Mouse (Mus musculus) megakaryocyte, embryonic 14.5 days (primary cell): ENCODE data around the gene Map2k5. TPM values are rescaled to one million over a fixed set of nuclear protein-coding genes. Genes with fewer than 3 reads are reported as not detected.

Experiments used
- H3K27me3 ChIP-seq: replicated peaks from 2 replicates; pipeline ENCODE3; 2012; ENCODE audit warnings: inconsistent platforms
- H3K36me3 ChIP-seq: replicated peaks from 2 replicates; pipeline ENCODE3; 2012; ENCODE audit warnings: low read length, inconsistent platforms, mixed read lengths
- H3K4me1 ChIP-seq: 2 replicates; pipeline ENCODE4 v1.6.1; 2012; ENCODE audit warnings: inconsistent platforms
- H3K4me3 ChIP-seq: replicated peaks from 2 replicates; pipeline ENCODE3; 2012; ENCODE audit warnings: moderate library complexity, mild to moderate bottlenecking, inconsistent platforms
- H3K9me3 ChIP-seq: 2 replicates; pipeline ENCODE4 v1.6.1; 2012; ENCODE audit warnings: inconsistent platforms
- FLI1 ChIP-seq: IDR thresholded peaks from 2 replicates; pipeline ENCODE4 v1.6.1; 2012; ENCODE audit warnings: low read length, inconsistent platforms, mixed read lengths
- GATA1 ChIP-seq: IDR thresholded peaks from 3 replicates; pipeline ENCODE4 v1.6.1; 2012; ENCODE audit warnings: mixed read lengths, low read length, inconsistent platforms, borderline replicate concordance
- polyA plus RNA-seq: library from polyadenylated mRNA; stranded (reverse); fragments of >175 nt; gene quantifications from 2 replicates; pipeline ENCODE4 v1.2.3, GENCODE M21; 2012; ENCODE audit warnings: low replicate concordance; ENCODE audit not compliant: insufficient read depth

Gene Map2k5
- polyA plus RNA-seq, 1 experiment, result 31.6 TPM

DNA sequence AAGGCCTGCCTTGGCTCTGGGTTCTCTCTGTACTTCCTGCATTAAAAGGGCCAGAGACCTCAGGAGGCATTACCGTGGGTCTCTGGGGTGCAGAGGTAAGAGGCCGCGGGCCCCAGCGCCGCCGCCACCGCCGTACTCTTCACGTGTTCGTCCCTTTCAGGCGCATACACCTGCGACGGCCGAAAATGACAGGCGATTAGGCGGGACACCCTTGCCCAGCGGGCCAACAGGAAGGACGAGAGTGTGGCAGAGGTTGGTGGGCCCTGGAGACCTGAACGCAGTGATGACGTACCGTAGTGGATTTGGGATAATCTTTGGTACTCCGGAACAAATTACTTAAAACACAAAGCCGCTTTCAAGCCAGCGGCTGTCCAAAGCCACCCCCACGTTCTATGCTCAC lies 234.5 kb downstream of the Map2k5 start:
- Histone ChIP-seq H3K27me3 (peaks cover 99% of the 10 kb centered on the region), H3K9me3 (peaks cover 9% of the 10 kb centered on the region; the same call in 1 of the 2 replicates), H3K4me3 (no peak overlapping the region), H3K4me1 (peaks cover 46% of the 10 kb centered on the region), H3K36me3 (no peaks in the 10 kb centered on the region)
- TF ChIP-seq GATA1 (no peak), FLI1 (no peak)

DNA sequence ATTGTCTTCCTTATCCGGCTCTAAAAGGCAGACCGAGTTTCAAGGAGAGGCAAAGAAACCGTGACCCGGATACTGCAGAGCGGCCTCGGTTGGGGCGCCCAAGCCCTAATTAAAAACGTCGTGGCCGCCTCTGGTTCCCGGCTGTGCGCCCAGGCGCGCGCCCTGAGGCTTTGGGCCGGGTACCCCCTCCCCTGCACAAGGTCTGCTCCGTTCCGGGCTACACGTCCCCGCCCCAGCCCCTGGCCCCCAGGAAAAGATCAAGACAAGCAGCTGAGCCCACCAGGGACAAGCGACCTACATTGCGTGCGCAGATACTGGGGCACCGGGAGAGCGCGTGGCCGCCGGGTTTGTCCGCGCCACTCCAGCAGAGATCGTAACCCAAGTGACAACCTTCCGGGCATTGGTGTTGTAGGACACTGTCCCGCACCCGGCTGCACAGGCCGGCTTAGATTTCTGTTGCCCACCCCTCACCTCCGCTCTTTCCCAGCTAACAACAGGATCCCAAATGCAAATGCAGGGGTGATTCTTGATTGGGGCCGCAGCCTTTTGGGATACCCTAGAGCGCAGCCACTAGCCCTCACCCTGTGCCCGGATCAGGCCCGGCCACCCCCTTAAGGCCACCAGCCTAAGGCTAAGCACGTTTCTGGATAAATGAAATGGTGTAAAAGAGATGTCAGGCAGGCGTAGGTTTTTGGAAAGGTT lies 235.2 kb downstream of the Map2k5 start:
- Histone ChIP-seq H3K4me1 (peaks cover 53% of the 10 kb centered on the region), H3K4me3 (no peak overlapping the region), H3K36me3 (no peaks in the 10 kb centered on the region), H3K27me3 (peaks cover 99% of the 10 kb centered on the region), H3K9me3 (peaks cover 9% of the 10 kb centered on the region; the same call in 1 of the 2 replicates)
- TF ChIP-seq FLI1 (no peak), GATA1 (no peak)

DNA sequence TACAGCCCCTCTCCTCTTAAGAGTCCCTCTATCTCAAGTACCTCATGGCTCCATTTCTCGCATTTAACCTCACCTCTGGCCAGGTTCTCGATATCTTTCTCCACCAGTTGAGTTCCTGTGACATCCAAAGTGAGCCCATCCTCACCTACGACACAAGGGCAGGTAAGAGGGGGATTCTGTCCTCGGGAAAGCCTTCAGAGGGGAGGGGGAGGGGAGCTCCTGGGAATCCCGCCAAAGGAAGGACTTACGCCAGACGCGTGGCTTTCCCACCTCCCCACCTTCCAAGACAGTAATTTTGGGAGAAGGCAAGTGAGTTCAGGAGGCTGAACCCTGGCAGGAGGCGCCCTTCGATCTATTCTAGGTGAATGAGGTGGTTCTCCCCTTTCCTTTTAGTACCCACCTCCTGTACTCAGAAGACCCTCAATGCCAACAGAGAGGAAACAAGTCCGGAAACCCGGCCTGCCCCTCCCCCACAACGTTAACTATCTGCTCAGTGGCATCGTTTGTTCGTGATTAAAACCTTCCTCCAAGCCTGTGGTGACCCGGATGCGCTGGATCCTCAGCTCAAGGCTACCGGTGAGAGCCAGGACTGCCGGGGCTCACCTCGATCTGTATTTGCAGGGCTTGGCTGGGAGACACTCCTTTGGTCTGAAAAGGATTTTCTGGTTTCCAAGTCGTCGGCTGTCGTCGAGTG lies 235.9 kb downstream of the Map2k5 start:
- peaks cover 54% of the 10 kb centered on the region for H3K4me1 ChIP-seq
- no peaks in the 10 kb centered on the region for H3K36me3 ChIP-seq
- peaks cover 9% of the 10 kb centered on the region; the same call in 1 of the 2 replicates for H3K9me3 ChIP-seq
- TF ChIP-seq FLI1 (no peak), GATA1 (no peak)
- peaks cover 99% of the 10 kb centered on the region for H3K27me3 ChIP-seq
- H3K4me3 ChIP-seq, result no peak overlapping the region

DNA sequence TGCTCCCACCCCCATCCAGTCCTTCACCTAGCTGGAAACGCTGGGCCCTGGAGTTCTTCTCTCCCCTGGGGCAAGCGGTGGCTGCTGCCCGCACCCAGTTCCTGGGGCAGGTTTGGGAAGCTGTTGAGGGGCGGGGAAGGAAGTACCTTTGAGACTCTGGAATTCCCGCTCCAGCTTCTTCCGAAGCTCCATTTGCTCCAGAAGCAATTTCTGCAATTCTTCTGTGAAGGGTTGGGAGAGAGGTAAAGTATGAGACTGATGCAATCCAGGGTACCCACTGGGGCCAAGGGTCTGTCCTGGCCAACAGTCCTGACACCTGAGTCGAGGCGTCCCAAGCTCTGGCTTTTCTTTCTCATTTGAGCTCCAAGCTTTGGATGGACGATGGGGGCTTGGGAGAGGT lies 237.5 kb downstream of the Map2k5 start:
- Histone ChIP-seq H3K9me3 (0 out of 2 replicates have a peak, but pooled peaks cover 4% of the 10 kb centered on the region), H3K27me3 (peaks cover 97% of the 10 kb centered on the region), H3K4me3 (no peak overlapping the region), H3K36me3 (no peaks in the 10 kb centered on the region), H3K4me1 (peaks cover 51% of the 10 kb centered on the region)
- TF ChIP-seq GATA1 (no peak), FLI1 (no peak)

DNA sequence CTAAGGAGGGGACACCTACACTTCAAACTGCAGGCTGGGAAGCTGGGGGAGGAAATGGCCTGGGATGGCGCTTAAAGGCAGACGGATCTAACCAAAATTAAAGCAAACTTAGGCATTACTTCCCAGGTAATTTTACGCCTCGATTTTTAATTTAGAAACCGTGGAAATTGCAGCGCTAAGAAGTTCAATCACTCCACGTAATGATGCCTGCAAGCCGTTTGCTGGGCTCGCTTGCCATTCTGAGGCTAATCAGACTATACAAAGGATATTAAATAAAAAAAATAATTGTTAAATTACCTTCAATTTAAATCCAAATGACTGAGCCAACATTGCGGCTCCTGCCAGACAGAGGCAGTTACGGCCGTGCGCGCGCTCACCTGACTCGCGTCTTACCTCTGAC lies 238.0 kb downstream of the Map2k5 start:
- peaks cover 53% of the 10 kb centered on the region for H3K4me1 ChIP-seq
- H3K36me3 ChIP-seq, result no peaks in the 10 kb centered on the region
- TF ChIP-seq FLI1 (no peak), GATA1 (no peak)
- 0 out of 2 replicates have a peak, but pooled peaks cover 4% of the 10 kb centered on the region for H3K9me3 ChIP-seq
- no peak overlapping the region for H3K4me3 ChIP-seq
- H3K27me3 ChIP-seq, result peaks cover 97% of the 10 kb centered on the region

DNA sequence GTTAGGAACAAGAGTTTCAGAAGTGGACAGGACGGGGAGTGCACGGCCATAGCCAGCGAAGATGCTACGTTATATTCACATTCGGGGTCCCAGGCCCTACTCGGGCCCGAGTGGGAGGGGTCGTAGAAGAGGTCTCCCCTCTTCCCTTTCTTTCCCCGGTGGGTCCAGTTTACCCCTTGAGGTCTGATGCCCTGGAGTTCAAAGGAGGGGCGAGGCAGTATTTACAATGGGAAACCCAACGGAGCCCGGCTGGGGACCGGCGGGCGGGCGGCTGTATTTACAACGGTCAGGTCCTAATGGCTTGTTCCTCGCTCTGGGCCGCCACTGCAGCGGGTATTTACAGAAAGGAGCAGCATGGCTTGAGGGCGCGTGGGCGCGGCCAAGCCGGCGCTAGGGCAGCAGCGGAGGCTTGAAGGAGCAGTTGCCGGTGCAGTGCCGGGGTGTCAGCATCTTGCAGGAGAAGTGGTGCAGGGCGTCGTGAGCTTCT lies 239.2 kb downstream of the Map2k5 start:
- Histone ChIP-seq H3K27me3 (peaks cover 97% of the 10 kb centered on the region), H3K4me3 (peak overlapping the region; percentile 80), H3K9me3 (0 out of 2 replicates have a peak, but pooled peaks cover 4% of the 10 kb centered on the region), H3K4me1 (peaks cover 58% of the 10 kb centered on the region), H3K36me3 (no peaks in the 10 kb centered on the region)
- TF ChIP-seq FLI1 (no peak), GATA1 (no peak)

DNA sequence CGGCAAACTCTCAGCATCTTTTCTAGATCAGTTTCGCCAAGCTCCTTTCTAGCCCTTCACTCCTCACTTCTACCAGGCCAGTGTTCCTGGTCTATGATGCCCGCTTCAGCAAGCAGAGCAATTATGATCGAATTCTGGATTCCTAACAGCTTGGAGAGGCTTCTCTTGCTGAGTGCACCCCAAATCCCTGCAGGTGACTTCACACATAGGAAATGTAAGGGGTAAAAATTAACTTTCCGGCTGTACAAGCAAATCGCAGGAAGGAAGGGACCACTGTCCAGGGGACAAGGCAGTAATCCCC lies 240.1 kb downstream of the Map2k5 start:
- H3K36me3 ChIP-seq, result no peaks in the 10 kb centered on the region
- TF ChIP-seq GATA1 (no peak), FLI1 (no peak)
- peaks cover 58% of the 10 kb centered on the region for H3K4me1 ChIP-seq
- no peak overlapping the region for H3K4me3 ChIP-seq
- H3K27me3 ChIP-seq, result peaks cover 90% of the 10 kb centered on the region
- 0 out of 2 replicates have a peak, but pooled peaks cover 4% of the 10 kb centered on the region for H3K9me3 ChIP-seq

- TF ChIP-seq GATA1, result no peak
- TF ChIP-seq FLI1, result no peak
- peaks cover 62% of the 10 kb centered on the region for H3K4me1 ChIP-seq
- H3K9me3 ChIP-seq, result 0 out of 2 replicates have a peak, but pooled peaks cover 4% of the 10 kb centered on the region
- peaks cover 87% of the 10 kb centered on the region for H3K27me3 ChIP-seq
- no peaks in the 10 kb centered on the region for H3K36me3 ChIP-seq
- H3K4me3 ChIP-seq, result no peak overlapping the region
Measured at GRCm38 (mm10) chr9:63136756-63137614, 240.7 kb downstream of the Map2k5 start.

DNA sequence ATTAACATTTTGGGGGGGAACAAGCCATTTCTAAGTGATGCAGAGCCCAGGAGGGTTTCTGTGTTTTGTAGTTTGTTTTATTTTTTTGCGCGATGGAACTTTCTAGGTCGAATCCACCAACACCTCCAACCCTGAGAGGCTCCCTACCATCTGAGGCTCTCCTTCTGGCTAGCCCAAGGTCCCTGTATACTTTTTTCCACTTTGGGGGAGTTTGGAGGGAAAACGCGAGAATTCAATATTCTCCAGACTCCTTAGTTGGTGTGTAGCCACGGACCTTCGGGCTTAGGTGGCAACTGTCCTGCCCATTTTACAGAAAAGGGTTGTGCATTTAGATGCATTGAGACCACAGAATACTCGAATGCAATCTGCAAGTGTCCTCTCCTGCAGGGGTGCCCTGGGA lies 241.5 kb downstream of the Map2k5 start:
- Histone ChIP-seq H3K27me3 (peaks cover 81% of the 10 kb centered on the region), H3K9me3 (no peaks in the 10 kb centered on the region), H3K4me3 (no peak overlapping the region), H3K4me1 (peaks cover 64% of the 10 kb centered on the region), H3K36me3 (no peaks in the 10 kb centered on the region)
- TF ChIP-seq GATA1, result no peak
- no peak for TF ChIP-seq FLI1

- H3K4me3 ChIP-seq, result peak overlapping the region; percentile 87
- TF ChIP-seq FLI1 (no peak), GATA1 (no peak)
Measured at GRCm38 (mm10) chr9:63135801-63136200, 241.9 kb downstream of the Map2k5 start.

More at GRCm38 (mm10) chr9:63135801-63136200, 241.9 kb downstream of the Map2k5 start:
- peaks cover 77% of the 10 kb centered on the region for H3K27me3 ChIP-seq
- H3K4me1 ChIP-seq, result peaks cover 64% of the 10 kb centered on the region
- no peaks in the 10 kb centered on the region for H3K9me3 ChIP-seq
- H3K36me3 ChIP-seq, result no peaks in the 10 kb centered on the region
